Mouse (Mus musculus) heart, embryonic 12.5 days (tissue): ENCODE results near the gene Rhox3f. TPM values are rescaled to one million over a fixed set of nuclear protein-coding genes. Genes with fewer than 3 reads are reported as not detected.
"Not testable (repeated sequence)": the region's sequence is repeated elsewhere in the genome, so short reads cannot be mapped to it uniquely, and the experiment has no call there.

Experiments used
- ATAC-seq: fragments of 200-750 bp; cut with Nextera tagmentation; 2 replicates; pipeline ENCODE4 v1.8.0; 2017; ENCODE audit warnings: moderate TSS enrichment, moderate library complexity; ENCODE audit not compliant: insufficient number of reproducible peaks, low FRiP score
- H3K27ac ChIP-seq: fragments of 300-500 bp; sonication (generic); 2 replicates; pipeline ENCODE4 v1.5.1; 2016; ENCODE audit warnings: mild to moderate bottlenecking, moderate library complexity; ENCODE audit not compliant: poor library complexity, severe bottlenecking
- H3K27me3 ChIP-seq: fragments of 300-500 bp; sonication (generic); replicated peaks from 2 replicates; pipeline ENCODE4 v1.6.1; 2016; ENCODE audit warnings: mild to moderate bottlenecking, moderate library complexity
- H3K36me3 ChIP-seq: fragments of 300-500 bp; sonication (generic); 2 replicates; pipeline ENCODE4 v1.6.1; 2016; ENCODE audit warnings: mild to moderate bottlenecking, moderate library complexity
- H3K4me1 ChIP-seq: fragments of 300-500 bp; sonication (generic); replicated peaks from 2 replicates; pipeline ENCODE4 v1.6.1; 2016; ENCODE audit warnings: mild to moderate bottlenecking
- H3K4me2 ChIP-seq: fragments of 300-500 bp; sonication (generic); 2 replicates; pipeline ENCODE4 v1.6.1; 2016; ENCODE audit warnings: mild to moderate bottlenecking, moderate library complexity
- H3K4me3 ChIP-seq: fragments of 300-500 bp; sonication (generic); 2 replicates; pipeline ENCODE4 v1.5.1; 2016; ENCODE audit warnings: mild to moderate bottlenecking
- H3K9ac ChIP-seq: fragments of 300-500 bp; sonication (generic); 2 replicates; pipeline ENCODE4 v1.6.1; 2016; ENCODE audit warnings: mild to moderate bottlenecking, moderate library complexity
- H3K9me3 ChIP-seq: fragments of 300-500 bp; sonication (generic); replicated peaks from 2 replicates; pipeline ENCODE4 v1.6.1; 2016; ENCODE audit warnings: mild to moderate bottlenecking, moderate library complexity
- WGBS: fragments of 180-500 bp; shearing (Covaris S2); methylation state at CpG from one replicate; pipeline ENCODE4 v1.1.7; 2016; 5-methylcytosine and 5-hydroxymethylcytosine counted together
- polyA plus RNA-seq: library from polyadenylated mRNA; unstranded; fragments of >200 nt; fragmentation: Nextera tagmentation; extraction: Ambion mirVana; gene quantifications from 2 replicates; pipeline ENCODE4 v1.2.1, GENCODE M21; 2016

Gene Rhox3f
- polyA plus RNA-seq: not detected in 2 replicates

GRCm38 (mm10) chrX:37580692-37581091 is at the start of gene Rhox3f:
Gene Rhox3f (plus strand): TSS chrX:37580992.
- H3K9me3 ChIP-seq, H3K4me1 ChIP-seq, H3K9ac ChIP-seq, H3K36me3 ChIP-seq, ATAC-seq, H3K4me2 ChIP-seq, H3K4me3 ChIP-seq, H3K27ac ChIP-seq, H3K27me3 ChIP-seq: not testable (repeated sequence)

- not testable (repeated sequence) for H3K9me3 ChIP-seq, H3K4me3 ChIP-seq, H3K4me2 ChIP-seq, H3K36me3 ChIP-seq, H3K27me3 ChIP-seq, H3K9ac ChIP-seq, H3K4me1 ChIP-seq, ATAC-seq, H3K27ac ChIP-seq
- WGBS: 56% methylated on average over 1 of the region's 4 CpGs
Measured at GRCm38 (mm10) chrX:37541719-37542118, 39.1 kb upstream of the Rhox3f start, which contains the start of gene Rhox3e. Gene Rhox3e (plus strand): TSS chrX:37542019.

- not testable (repeated sequence) for H3K4me1 ChIP-seq, H3K27me3 ChIP-seq, H3K4me3 ChIP-seq, H3K9me3 ChIP-seq, H3K36me3 ChIP-seq, H3K4me2 ChIP-seq, H3K9ac ChIP-seq, H3K27ac ChIP-seq, ATAC-seq
- WGBS: 94% methylated on average over 10 of the region's 18 CpGs
Measured at GRCm38 (mm10) chrX:37557112-37557511, 23.7 kb upstream of the Rhox3f start, which contains the start of gene Rhox4e. Gene Rhox4e (plus strand): TSS chrX:37557412.

- H3K27me3 ChIP-seq, H3K27ac ChIP-seq, H3K4me1 ChIP-seq, H3K36me3 ChIP-seq, H3K4me3 ChIP-seq, H3K9me3 ChIP-seq, ATAC-seq, H3K9ac ChIP-seq, H3K4me2 ChIP-seq: not testable (repeated sequence)
- 91% methylated on average over 8 of the region's 8 CpGs for WGBS
Measured at GRCm38 (mm10) chrX:37571105-37571504, 9.7 kb upstream of the Rhox3f start, which contains the start of gene Rhox2f. Gene Rhox2f (plus strand): TSS chrX:37571405.

DNA sequence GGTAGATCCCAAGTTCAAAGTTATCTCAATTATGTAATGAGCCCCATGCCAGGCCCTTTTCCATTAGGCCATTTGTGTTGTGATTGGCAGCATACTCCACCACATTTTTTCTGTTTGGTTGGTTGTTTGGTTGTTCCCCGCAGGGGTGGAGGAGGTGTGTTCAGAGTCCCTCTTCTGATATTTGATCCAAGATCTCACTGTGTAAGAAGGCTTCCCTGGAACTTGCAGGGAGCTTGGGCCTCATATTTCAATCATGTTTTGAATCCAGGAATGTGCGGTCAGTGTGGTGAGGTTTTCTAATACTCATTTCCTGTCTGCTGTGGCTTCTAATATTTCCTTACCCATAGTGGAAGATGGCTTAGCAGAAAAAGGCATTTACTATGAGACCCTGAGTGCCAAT is 8.2 kb upstream of the Rhox3f start:
- H3K36me3 ChIP-seq, H3K9ac ChIP-seq, H3K9me3 ChIP-seq, ATAC-seq, H3K4me2 ChIP-seq, H3K27ac ChIP-seq, H3K4me1 ChIP-seq, H3K4me3 ChIP-seq, H3K27me3 ChIP-seq: not testable (repeated sequence)
- 53% methylated on average over 2 of the region's 2 CpGs for WGBS

DNA sequence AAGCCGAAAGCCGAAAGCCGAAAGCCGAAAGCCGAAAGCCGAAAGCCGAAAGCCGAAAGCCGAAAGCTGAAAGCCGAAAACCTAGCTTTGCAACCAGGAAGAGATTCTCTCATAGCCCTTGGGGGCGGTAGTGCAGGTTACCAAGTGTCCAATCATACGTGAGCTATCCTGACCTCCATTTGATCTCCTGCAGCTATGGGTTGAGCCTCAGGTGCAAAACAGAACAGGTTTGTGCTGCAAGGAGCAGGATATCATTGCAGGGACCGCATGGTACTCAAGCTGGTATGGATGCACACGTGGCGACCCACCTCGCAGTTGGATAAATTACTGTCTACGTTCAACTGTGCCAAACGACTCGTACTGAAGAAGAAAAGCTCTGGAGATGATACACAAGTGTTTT is 26.8 kb downstream of the Rhox3f start, which contains the start of gene Rhox4f:
Rhox4f (minus strand) TSS at position 101 of the 400 bp plus-strand sequence.
- H3K27me3 ChIP-seq, H3K27ac ChIP-seq, H3K9ac ChIP-seq, H3K4me1 ChIP-seq, H3K9me3 ChIP-seq, H3K4me3 ChIP-seq, ATAC-seq, H3K4me2 ChIP-seq, H3K36me3 ChIP-seq: not testable (repeated sequence)
- 94% methylated on average over 17 of the region's 19 CpGs for WGBS

GRCm38 (mm10) chrX:37628512-37628911 is 47.7 kb downstream of the Rhox3f start, which contains the start of gene Rhox3g:
Gene Rhox3g (minus strand): TSS chrX:37628612.
- H3K27ac ChIP-seq, ATAC-seq, H3K9me3 ChIP-seq, H3K36me3 ChIP-seq, H3K27me3 ChIP-seq, H3K4me2 ChIP-seq, H3K4me3 ChIP-seq, H3K4me1 ChIP-seq, H3K9ac ChIP-seq: not testable (repeated sequence)
- WGBS: 83% methylated on average over 2 of the region's 2 CpGs

Other genes starting within 250 kb of the Rhox3f start
- gene Rhox3a2, start 201.0 kb upstream of the Rhox3f start, polyA plus RNA-seq: not detected in 2 replicates
- 0.38 TPM in 1 of 2 replicates, not detected in the other for gene Rhox4a2, start 190.1 kb upstream of the Rhox3f start, polyA plus RNA-seq
- not detected in 2 replicates for gene Rhox2b, start 168.9 kb upstream of the Rhox3f start, polyA plus RNA-seq
- gene Rhox4b, start 148.5 kb upstream of the Rhox3f start, polyA plus RNA-seq: not detected in 2 replicates
- gene Rhox2c, start 127.3 kb upstream of the Rhox3f start, polyA plus RNA-seq: not detected in 2 replicates
- not detected in 2 replicates for gene Rhox3c, start 122.4 kb upstream of the Rhox3f start, polyA plus RNA-seq
- not detected in 2 replicates for gene Rhox4c, start 100.7 kb upstream of the Rhox3f start, polyA plus RNA-seq
- gene Rhox2d, start 87.6 kb upstream of the Rhox3f start, polyA plus RNA-seq: not detected in 2 replicates
- not detected in 2 replicates for gene Rhox4d, start 66.6 kb upstream of the Rhox3f start, polyA plus RNA-seq
- not detected in 2 replicates for gene Rhox2e, start 50.5 kb upstream of the Rhox3f start, polyA plus RNA-seq
- gene Rhox3e, start 39.0 kb upstream of the Rhox3f start, polyA plus RNA-seq: not detected in 2 replicates
- not detected in 2 replicates for gene Rhox4e, start 23.6 kb upstream of the Rhox3f start, polyA plus RNA-seq
- not detected in 2 replicates for gene Rhox2f, start 9.6 kb upstream of the Rhox3f start, polyA plus RNA-seq
- gene Rhox4f, start 26.7 kb downstream of the Rhox3f start, polyA plus RNA-seq: not detected in 2 replicates
- not detected in 2 replicates for gene Rhox3g, start 47.6 kb downstream of the Rhox3f start, polyA plus RNA-seq
- not detected in 2 replicates for gene Rhox2g, start 62.5 kb downstream of the Rhox3f start, polyA plus RNA-seq
- not detected in 2 replicates for gene Rhox4g, start 70.3 kb downstream of the Rhox3f start, polyA plus RNA-seq
- not detected in 2 replicates for gene Rhox3h, start 87.8 kb downstream of the Rhox3f start, polyA plus RNA-seq
- not detected in 2 replicates for gene Rhox2h, start 92.3 kb downstream of the Rhox3f start, polyA plus RNA-seq
- gene Rhox5, start 223.8 kb downstream of the Rhox3f start, polyA plus RNA-seq: 11.2 and 12.9 TPM in 2 replicates
- not detected in 2 replicates for gene Rhox6, start 245.9 kb downstream of the Rhox3f start, polyA plus RNA-seq